Mouse (Mus musculus): ENCODE measurements around the gene Bsdc1.

DNA sequence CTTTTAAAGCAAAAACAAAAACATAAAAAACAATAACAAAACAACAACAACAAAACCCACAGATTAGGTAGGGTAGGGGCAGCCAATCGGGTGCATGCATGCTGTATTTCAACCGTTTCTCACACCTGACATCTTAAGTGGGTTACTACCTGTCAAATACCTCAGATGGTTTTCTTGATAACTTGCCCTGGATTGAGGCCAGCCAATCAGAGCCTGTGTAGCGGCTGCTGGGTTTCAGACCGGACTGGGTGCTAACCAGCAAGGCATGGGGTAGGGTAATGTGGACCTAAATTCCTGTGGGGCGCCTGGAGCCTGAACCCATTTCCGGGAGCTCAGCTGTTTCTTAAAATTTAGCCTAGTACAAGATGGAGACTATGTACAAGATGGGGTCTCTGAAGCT is 20.2 kb upstream of the Bsdc1 start:
- no peak for TF ChIP-seq CTCF (IDR thresholded peaks at IDR 0.05; ENCODE audit: low read depth)
- TF ChIP-seq EP300 (optimal IDR thresholded peaks at IDR 0.05) = no peak
